Mouse (Mus musculus): ENCODE measurements around the gene Cpeb2. TPM values are rescaled to one million over a fixed set of nuclear protein-coding genes. Genes with fewer than 3 reads are reported as not detected.

The Cpeb2 gene
- polyA plus RNA-seq, 1 experiment from 2014 or later = 7.5 TPM

DNA sequence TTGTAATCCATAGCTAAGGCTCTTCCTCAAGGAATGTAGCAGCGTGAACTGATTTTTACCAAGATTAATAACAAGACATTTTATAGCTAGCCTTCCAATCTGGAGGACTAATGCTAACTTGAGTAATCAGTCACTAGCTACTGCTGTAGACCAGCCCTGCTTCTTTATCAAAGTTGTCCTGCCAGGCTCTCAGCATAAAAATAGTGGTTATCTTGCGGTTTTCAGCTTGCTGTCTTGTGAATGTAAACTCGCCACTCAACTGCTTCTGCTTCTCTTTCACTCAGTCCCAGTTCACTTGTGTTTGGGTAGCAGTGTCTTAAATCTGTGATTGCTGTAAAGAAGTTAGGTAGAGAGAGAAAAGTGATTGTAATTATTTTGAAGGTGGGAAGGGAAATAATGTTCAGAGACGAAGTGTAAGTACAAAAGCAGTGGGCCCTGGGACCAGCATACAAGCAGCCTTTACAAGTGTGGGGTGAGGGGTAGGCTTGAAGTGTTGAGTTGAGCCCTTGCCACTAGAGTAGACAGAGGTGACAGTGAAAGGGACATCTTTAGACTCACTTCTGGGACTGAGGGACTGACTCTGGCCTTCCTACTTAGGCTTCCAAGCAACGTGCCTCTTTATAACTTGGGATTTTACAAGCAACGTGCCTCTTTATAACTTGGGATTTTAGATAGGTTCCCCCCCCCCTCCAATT lies 6.3 kb downstream of the Cpeb2 start:
- 0 out of 2 replicates have a peak, but pooled peaks have one; percentile 63 for ATAC-seq (ENCODE audit: insufficient number of reproducible peaks, low FRiP score)
- H3K4me3 ChIP-seq = 0 out of 2 replicates have a peak overlapping the region, but pooled peaks have one; percentile 5
- no peak overlapping the region for H3K9ac ChIP-seq
- no peaks in the 10 kb centered on the region for H3K9me3 ChIP-seq (replicated peaks)
- no peaks in the 10 kb centered on the region for H3K36me3 ChIP-seq
- H3K27me3 ChIP-seq (replicated peaks) = no peaks in the 10 kb centered on the region
- peak overlapping the region; percentile 69 for H3K27ac ChIP-seq (ENCODE audit: poor library complexity, severe bottlenecking)
- peak overlapping the region; percentile 35 for H3K4me2 ChIP-seq
- H3K4me1 ChIP-seq (replicated peaks) = peaks cover 11% of the 10 kb centered on the region; the same call in 1 of the 2 replicates
- WGBS = 33% methylated on average over 6 of the region's 6 CpGs

DNA sequence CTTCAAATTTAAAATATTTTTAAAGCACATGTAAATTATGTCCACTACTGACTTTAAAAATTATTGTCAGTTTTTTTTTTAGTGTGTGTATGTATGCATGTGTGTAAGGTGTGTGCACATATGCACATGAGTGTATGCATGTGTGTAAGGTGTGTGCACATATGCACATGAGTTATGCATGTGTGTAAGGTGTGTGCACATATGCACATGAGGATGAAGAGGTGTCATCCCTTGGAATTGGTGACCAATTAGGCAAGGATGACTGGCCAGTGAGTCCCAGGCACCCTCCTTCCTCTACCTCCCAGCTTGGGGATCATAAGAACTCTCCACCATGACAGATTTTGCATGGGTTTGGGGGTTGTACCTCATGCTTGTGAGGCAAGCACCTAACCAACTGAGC lies 7.8 kb downstream of the Cpeb2 start:
- Histone ChIP-seq H3K27ac (ENCODE audit: poor library complexity, severe bottlenecking) (no peak overlapping the region), H3K4me1 (replicated peaks) (peaks cover 11% of the 10 kb centered on the region; the same call in 1 of the 2 replicates), H3K4me2 (no peak overlapping the region), H3K4me3 (no peak overlapping the region), H3K9me3 (replicated peaks) (no peaks in the 10 kb centered on the region), H3K27me3 (replicated peaks) (no peaks in the 10 kb centered on the region), H3K9ac (no peak overlapping the region), H3K36me3 (peaks cover 3% of the 10 kb centered on the region)
- no peak for ATAC-seq (ENCODE audit: insufficient number of reproducible peaks, low FRiP score)

DNA sequence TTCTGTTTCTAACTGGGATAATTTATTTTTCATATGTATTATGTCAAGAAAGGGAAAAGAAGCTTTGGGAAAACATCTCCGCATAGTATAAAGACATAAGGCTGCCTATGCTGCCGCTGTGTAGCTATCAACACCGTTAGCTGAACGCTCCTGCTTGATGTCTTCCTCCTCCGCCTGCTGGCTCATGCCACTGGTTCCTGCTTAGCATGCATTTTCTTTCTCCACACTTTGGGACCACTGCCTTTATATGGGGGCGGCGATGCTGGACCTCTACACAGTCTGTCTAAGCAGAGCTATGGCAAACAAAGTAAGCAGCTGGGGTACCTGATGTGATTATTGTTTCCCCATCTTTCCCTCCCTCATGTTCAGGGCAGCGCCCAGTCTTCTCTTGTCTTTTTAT lies 13.3 kb downstream of the Cpeb2 start:
- Histone ChIP-seq H3K36me3 (peaks cover 11% of the 10 kb centered on the region), H3K4me2 (no peak overlapping the region), H3K27me3 (replicated peaks) (no peaks in the 10 kb centered on the region), H3K9me3 (replicated peaks) (no peaks in the 10 kb centered on the region), H3K4me3 (no peak overlapping the region), H3K27ac (ENCODE audit: poor library complexity, severe bottlenecking) (no peak overlapping the region), H3K4me1 (replicated peaks) (peaks cover 20% of the 10 kb centered on the region), H3K9ac (no peak overlapping the region)
- ATAC-seq (ENCODE audit: insufficient number of reproducible peaks, low FRiP score) = no peak
- 76% methylated on average over 8 of the region's 8 CpGs for whole genome bisulfite sequencing

DNA sequence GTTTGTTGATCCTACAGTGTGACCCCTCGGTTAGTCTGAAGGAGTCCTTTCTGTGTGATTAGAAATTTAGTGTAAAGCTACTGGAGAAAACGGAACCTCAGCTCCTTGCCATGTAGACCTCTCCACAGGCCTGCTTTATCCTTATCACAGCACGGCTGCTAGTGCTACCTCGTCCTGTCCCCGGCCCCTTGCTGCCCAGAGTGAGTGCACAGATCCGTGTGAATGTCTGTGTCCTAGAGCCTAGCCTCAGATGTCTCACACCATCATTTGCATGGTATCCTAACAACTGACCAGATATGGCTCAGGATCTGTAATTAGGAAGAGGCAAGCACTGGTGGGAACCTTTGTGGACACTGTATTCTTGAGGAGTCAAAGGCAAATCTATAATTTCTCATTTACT lies 14.0 kb downstream of the Cpeb2 start:
- H3K4me3 ChIP-seq = no peak overlapping the region
- peaks cover 11% of the 10 kb centered on the region for H3K36me3 ChIP-seq
- H3K27ac ChIP-seq (ENCODE audit: poor library complexity, severe bottlenecking) = no peak overlapping the region
- no peak overlapping the region for H3K9ac ChIP-seq
- no peak overlapping the region for H3K4me2 ChIP-seq
- H3K27me3 ChIP-seq (replicated peaks) = no peaks in the 10 kb centered on the region
- no peaks in the 10 kb centered on the region for H3K9me3 ChIP-seq (replicated peaks)
- H3K4me1 ChIP-seq (replicated peaks) = peaks cover 20% of the 10 kb centered on the region
- no peak for ATAC-seq (ENCODE audit: insufficient number of reproducible peaks, low FRiP score)
- 24% methylated on average over 6 of the region's 6 CpGs for WGBS

DNA sequence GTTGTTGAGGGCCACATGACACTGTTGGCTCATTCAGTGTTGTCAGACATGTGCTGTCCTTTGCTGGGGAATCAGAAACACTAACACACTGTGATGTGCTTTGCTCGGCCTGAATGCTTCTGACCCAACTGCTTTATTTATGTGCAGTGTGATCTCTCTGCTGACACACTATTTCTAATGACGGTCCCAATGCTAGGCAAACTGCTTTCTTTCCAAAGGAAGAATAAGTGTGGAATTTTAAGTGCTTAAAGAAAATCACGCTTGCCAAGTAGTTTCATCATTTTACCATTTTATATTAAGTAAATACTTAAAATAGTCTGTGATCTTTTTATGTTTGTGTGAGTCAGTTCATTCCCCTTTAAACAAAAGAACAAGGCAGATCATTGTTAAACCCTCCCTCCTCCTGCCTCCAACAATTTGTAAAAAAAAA lies 15.0 kb downstream of the Cpeb2 start:
- Histone ChIP-seq H3K4me2 (no peak overlapping the region), H3K9me3 (replicated peaks) (no peaks in the 10 kb centered on the region), H3K4me3 (no peak overlapping the region), H3K27ac (ENCODE audit: poor library complexity, severe bottlenecking) (no peak overlapping the region), H3K9ac (no peak overlapping the region), H3K36me3 (peaks cover 15% of the 10 kb centered on the region), H3K4me1 (replicated peaks) (peaks cover 18% of the 10 kb centered on the region), H3K27me3 (replicated peaks) (no peaks in the 10 kb centered on the region)
- WGBS = 57% methylated on average over 3 of the region's 3 CpGs
- no peak for ATAC-seq (ENCODE audit: insufficient number of reproducible peaks, low FRiP score)

DNA sequence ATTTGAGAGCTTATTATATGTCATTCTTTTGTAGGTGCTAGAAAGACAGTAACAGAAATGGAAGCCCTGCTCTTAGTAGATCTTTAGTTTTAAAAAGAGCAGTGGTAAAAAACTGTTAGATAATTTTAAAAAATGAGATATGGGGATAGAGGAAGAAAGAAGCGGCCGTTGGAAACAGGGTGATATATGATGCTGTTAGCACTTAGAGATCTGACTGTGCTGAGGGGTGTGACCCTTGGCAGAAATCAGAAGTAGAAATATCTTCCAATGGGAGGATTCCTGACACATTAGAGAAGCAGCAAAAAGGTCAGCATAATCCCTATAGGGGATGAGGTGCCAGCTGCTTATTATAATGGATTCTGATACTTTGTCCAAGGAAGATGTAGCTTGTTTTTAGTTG lies 24.5 kb downstream of the Cpeb2 start:
- no peak for ATAC-seq (ENCODE audit: insufficient number of reproducible peaks, low FRiP score)
- Histone ChIP-seq H3K36me3 (peaks cover 4% of the 10 kb centered on the region), H3K9me3 (replicated peaks) (no peaks in the 10 kb centered on the region), H3K4me3 (no peak overlapping the region), H3K4me1 (replicated peaks) (peaks cover 7% of the 10 kb centered on the region; the same call in 1 of the 2 replicates), H3K27me3 (replicated peaks) (no peaks in the 10 kb centered on the region), H3K4me2 (no peak overlapping the region), H3K27ac (ENCODE audit: poor library complexity, severe bottlenecking) (no peak overlapping the region), H3K9ac (no peak overlapping the region)
- WGBS = 50% methylated on average over 2 of the region's 2 CpGs

DNA sequence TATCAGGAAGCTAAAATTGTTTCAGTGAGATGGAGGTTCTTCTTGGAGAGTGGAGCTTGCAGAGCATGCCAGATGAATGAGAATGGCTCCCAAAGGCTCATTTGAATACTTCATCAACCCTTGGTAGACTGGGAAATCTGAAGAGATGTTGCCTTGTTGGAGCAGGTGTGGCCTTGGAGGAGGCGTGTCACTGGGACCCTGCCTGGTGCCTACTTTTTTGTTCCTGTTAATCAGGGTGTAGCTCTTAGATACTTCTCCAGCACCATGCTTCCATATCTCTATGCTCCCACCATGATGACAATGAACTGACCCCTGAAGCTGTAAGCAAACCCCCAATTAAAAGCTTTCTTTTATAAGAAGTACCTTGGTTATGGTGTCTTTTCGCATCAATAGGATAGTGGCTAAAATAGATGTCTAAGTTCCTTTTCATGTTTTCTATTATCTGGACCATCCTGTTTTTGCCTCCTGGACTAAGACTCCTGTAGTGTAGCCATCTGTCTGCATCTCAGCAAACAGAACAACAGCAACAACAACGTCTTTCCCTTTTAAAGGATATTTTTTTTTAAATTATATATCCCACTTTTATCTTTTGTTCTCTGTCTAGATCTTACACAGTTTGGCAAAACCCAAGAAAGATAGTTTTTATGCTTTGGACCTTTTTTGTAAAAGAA lies 25.6 kb downstream of the Cpeb2 start:
- Histone ChIP-seq H3K27me3 (replicated peaks) (no peaks in the 10 kb centered on the region), H3K9ac (no peak overlapping the region), H3K4me2 (no peak overlapping the region), H3K9me3 (replicated peaks) (no peaks in the 10 kb centered on the region), H3K4me3 (no peak overlapping the region), H3K4me1 (replicated peaks) (peaks cover 9% of the 10 kb centered on the region; the same call in 1 of the 2 replicates), H3K27ac (ENCODE audit: poor library complexity, severe bottlenecking) (no peak overlapping the region), H3K36me3 (no peaks in the 10 kb centered on the region)
- ATAC-seq (ENCODE audit: insufficient number of reproducible peaks, low FRiP score) = no peak
- WGBS = 89% methylated on average over 3 of the region's 3 CpGs

DNA sequence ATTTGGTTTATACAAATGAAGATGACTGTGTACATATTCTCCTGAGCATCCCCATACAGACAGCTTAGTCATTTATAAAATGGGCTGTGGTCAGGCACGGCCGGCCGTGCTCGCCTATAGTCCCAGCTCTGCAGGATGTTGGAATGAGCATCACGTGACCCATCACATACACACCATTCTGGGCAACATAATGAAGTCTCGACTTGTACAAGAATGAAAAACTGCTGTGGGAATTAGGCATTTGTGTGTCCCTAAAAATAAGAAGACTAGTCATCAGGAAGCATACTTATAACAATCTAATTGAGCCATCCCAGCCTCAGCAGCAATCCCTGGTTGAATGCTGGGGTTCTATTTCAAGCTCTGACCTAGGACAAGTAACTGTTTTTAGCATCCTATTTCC lies 28.8 kb downstream of the Cpeb2 start:
- H3K27me3 ChIP-seq (replicated peaks) = no peaks in the 10 kb centered on the region
- no peak overlapping the region for H3K4me2 ChIP-seq
- 73% methylated on average over 6 of the region's 6 CpGs for WGBS
- no peak overlapping the region for H3K9ac ChIP-seq
- H3K36me3 ChIP-seq = 0 out of 2 replicates have a peak, but pooled peaks cover 2% of the 10 kb centered on the region
- ATAC-seq (ENCODE audit: insufficient number of reproducible peaks, low FRiP score) = no peak
- H3K4me1 ChIP-seq (replicated peaks) = peaks cover 9% of the 10 kb centered on the region; the same call in 1 of the 2 replicates
- H3K9me3 ChIP-seq (replicated peaks) = no peaks in the 10 kb centered on the region
- no peak overlapping the region for H3K27ac ChIP-seq (ENCODE audit: poor library complexity, severe bottlenecking)
- H3K4me3 ChIP-seq = no peak overlapping the region

DNA sequence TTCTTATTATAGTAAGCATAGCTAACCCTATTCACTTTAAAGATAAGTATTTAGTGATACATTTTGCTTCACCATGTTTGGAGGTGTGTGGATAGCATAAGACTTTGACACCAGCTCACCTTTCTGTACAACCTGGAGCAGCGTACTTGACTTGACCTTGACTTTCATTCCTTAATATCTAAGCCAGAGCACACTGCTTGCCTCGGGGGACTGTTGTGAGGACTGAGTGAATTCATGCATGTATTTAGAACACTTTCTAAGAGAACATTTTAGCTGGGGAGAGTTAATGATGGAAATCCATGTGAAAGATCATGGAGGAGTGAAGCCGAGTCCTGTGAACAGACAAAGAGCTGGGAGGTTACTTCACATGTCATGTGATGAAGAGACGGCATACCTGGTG lies 31.0 kb downstream of the Cpeb2 start:
- Histone ChIP-seq H3K9ac (no peak overlapping the region), H3K4me3 (no peak overlapping the region), H3K9me3 (replicated peaks) (no peaks in the 10 kb centered on the region), H3K27ac (ENCODE audit: poor library complexity, severe bottlenecking) (no peak overlapping the region), H3K36me3 (0 out of 2 replicates have a peak, but pooled peaks cover 2% of the 10 kb centered on the region), H3K4me1 (replicated peaks) (peaks cover 9% of the 10 kb centered on the region; the same call in 1 of the 2 replicates), H3K4me2 (no peak overlapping the region), H3K27me3 (replicated peaks) (no peaks in the 10 kb centered on the region)
- no peak for ATAC-seq (ENCODE audit: insufficient number of reproducible peaks, low FRiP score)
- WGBS = 74% methylated on average over 4 of the region's 4 CpGs

DNA sequence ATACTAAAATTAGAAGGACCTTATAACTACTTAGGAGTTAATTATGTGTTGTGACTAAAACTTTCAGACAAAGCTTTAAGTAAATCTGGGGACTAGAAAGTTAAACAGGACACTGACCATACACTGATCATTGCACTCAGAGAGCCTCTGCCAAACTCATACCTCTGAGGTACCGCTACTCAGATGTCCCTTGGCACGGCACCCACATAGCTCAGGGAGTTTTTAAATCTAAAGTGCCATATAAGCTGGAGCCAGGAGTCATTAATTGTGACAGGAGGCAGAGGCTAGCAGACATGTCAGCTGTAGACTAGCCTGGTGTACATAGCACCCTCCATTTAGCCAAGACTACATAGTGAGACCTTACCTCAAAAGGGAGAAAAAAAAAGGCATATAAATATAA lies 31.7 kb downstream of the Cpeb2 start:
- H3K4me3 ChIP-seq = no peak overlapping the region
- no peak overlapping the region for H3K4me2 ChIP-seq
- H3K27ac ChIP-seq (ENCODE audit: poor library complexity, severe bottlenecking) = no peak overlapping the region
- 81% methylated on average over 2 of the region's 2 CpGs for WGBS
- H3K4me1 ChIP-seq (replicated peaks) = peaks cover 9% of the 10 kb centered on the region; the same call in 1 of the 2 replicates
- 0 out of 2 replicates have a peak, but pooled peaks cover 2% of the 10 kb centered on the region for H3K36me3 ChIP-seq
- ATAC-seq (ENCODE audit: insufficient number of reproducible peaks, low FRiP score) = no peak
- H3K9ac ChIP-seq = no peak overlapping the region
- H3K27me3 ChIP-seq (replicated peaks) = no peaks in the 10 kb centered on the region
- H3K9me3 ChIP-seq (replicated peaks) = no peaks in the 10 kb centered on the region

DNA sequence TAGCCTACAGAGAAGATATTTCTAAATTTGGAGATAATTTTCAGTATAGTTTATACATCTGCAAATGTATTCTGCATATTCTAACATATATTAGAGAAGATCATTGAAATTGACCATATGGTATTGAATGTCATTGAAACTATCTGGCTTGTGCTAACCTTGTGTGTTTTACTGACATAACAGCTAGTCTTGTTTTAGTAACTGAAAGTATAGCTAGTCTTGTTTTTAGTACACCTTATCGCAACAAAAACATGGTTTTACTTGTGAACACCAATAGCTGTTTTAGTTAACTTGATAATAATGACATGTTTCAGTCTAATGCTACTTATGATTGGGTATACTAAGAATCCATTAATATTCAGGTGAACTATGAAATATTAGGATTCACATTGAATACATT lies 45.0 kb downstream of the Cpeb2 start:
- H3K36me3 ChIP-seq = peaks cover 25% of the 10 kb centered on the region
- no peak overlapping the region for H3K4me3 ChIP-seq
- 96% methylated on average over 1 of the region's 1 CpGs for WGBS
- no peak overlapping the region for H3K9ac ChIP-seq
- no peak for ATAC-seq (ENCODE audit: insufficient number of reproducible peaks, low FRiP score)
- H3K4me2 ChIP-seq = no peak overlapping the region
- no peak overlapping the region for H3K27ac ChIP-seq (ENCODE audit: poor library complexity, severe bottlenecking)
- H3K9me3 ChIP-seq (replicated peaks) = no peaks in the 10 kb centered on the region
- H3K4me1 ChIP-seq (replicated peaks) = no peaks in the 10 kb centered on the region
- no peaks in the 10 kb centered on the region for H3K27me3 ChIP-seq (replicated peaks)
